Mouse (Mus musculus) CD4-positive, CD25-positive, alpha-beta regulatory T cell, adult 4 months (primary cell): ENCODE data around the gene Cytip. TPM values are rescaled to one million over a fixed set of nuclear protein-coding genes. Genes with fewer than 3 reads are reported as not detected.
"Not testable (repeated sequence)": the region's sequence is repeated elsewhere in the genome, so short reads cannot be mapped to it uniquely, and the experiment has no call there.

Source experiments
- ATAC-seq: one replicate; pipeline ENCODE4 v1.8.0; 2017
- polyA plus RNA-seq, 2 experiments: library from polyadenylated mRNA; unstranded; fragments of 100-300 nt; shearing (Covaris generic); gene quantifications; one replicate each; pipeline ENCODE4 v1.2.1; 2017

Cytip gene
- polyA plus RNA-seq, 2 experiments from 2014 or later: 430 to 456 TPM

DNA sequence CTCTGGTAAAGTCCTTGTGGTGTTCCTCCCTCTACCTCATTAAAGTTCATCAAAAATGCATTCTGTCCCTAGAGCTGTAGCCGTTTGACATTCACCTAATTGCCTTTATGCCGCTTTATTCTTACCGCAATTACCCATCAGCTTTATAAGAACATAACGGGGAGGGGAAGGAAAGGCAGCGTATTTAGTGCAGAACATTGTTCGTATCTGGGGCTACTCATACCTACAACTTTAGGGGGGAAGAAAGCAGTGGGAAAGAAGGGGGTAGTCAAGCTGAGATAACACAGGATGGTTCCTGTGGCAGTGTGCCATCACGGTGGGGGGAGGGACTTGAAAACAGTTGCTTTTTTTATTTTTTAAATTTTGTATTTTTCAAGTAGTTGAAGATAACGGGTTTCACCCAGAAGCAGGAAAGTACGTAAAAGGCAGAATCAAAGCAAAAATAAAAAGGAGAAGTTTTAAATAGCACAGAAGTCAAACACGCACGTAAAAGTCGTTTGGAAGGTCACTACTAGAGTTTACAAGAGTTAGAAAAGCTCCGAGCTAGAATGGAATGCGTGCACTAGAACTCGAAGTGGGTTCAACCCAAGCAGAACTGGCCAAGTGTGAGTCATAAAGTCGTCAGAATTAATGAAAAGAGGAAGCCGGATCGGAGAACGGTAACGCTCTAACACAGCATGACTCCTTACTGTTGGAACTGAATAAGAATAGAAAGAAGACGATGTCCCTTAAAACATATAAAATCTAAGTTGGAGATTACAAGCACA is 34.6 kb downstream of the Cytip start:
- ATAC-seq: peak; percentile 15

DNA sequence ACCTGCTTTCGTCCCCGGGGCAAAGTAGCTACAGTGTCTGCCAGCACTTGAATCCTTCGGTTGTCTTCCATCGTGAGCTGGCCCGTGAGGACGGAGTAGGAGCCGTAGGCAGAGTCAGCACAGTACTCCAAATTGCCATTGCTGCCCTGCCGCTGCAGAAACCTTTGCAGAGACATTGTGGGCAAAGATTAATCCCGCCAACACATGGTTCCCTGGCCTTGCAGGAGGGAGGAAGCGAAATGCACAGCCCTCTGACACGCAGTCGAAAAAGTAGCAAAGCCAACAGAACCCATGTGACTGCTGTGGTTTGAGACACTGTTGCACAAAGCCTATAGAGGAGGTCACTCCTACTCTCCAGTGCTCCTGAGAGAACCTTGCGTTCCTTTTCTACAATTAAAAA is 35.5 kb downstream of the Cytip start:
- peak; percentile 15 for ATAC-seq

DNA sequence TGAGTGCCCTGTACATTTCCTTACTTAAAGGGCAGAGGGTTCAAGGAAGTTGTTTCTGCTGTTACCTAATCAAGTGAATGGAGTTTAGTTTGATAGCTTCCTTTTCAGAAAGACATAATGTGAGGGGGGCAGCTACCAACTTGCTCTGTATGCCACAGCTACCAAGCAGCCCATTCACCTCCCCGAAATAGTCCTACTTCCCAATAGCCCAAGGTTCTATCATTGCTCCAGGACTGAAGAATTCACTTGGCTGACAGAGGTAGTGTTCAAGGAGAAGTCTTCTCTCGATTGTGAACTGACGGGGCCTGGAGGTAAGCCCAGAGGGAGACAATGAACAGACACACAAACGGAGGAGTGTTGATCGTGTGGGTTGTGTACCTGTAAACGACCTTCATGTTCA is 36.2 kb downstream of the Cytip start:
- ATAC-seq: no peak

GRCm38 (mm10) chr2:58158539-58158938 is 36.8 kb downstream of the Cytip start:
- no peak for ATAC-seq

GRCm38 (mm10) chr2:58158107-58158506 is 37.2 kb downstream of the Cytip start:
- no peak for ATAC-seq

DNA sequence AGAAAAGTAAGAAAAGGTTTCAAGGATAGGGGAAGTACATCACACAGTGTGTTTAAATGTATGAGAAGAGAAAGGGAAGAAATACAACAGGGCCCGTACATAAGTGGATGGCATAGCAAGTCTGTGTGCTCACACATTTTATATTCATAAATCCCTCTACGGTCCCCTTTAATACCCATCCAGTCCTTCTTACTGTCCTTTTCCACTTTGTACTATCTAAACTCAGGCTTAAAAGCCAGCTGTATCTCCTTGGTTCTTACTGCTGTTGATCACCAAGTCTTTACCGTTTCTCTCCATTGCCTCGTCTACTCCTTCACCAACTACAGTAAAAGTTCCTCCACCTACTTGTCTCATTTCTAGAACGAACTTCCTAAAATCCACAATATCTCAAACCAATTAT is 37.9 kb downstream of the Cytip start:
- no peak for ATAC-seq

- ATAC-seq: peak; percentile 64
Observed at GRCm38 (mm10) chr2:58156495-58157392, 38.6 kb downstream of the Cytip start.

- ATAC-seq: peak; percentile 3
Observed at GRCm38 (mm10) chr2:58156108-58156415, 39.3 kb downstream of the Cytip start.

DNA sequence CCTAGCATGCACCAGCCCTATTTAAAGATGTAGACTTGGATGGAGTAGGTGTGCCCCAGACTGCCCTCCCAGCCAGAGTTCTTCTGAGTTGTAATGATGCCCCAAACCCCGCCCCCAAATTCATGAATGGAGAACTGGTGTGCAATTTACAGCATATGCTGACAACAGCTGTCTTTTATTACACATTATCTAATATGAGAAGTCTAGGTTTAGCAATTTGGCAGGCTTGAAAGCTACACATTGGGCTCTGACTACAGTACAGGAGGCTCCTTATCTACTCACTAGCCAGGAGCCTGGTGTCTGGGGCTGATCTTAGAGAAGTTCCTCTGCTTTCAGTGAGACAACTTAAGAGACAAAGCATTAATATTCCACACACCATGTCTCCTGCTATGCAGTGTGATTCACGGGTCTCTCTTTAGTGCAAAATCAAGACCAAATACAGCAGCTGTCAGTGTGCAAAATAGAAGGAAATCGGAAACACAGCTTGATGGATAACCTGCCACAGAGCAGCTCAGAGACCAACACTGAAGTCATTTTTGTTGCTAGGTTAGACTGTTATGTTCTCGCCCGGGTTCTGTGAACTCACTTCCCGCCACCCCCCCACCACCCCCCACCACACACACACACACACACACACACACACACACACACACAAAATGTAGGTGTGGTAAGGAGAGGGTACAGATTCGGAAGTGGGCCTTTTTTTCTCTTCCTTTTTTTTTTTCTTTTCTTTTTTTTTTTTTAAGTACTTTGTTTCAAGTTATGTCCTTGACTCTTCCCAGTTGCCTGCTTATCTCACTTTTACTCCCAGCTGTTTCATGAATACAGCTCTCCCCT is 39.8 kb downstream of the Cytip start:
- ATAC-seq: peak; percentile 13

DNA sequence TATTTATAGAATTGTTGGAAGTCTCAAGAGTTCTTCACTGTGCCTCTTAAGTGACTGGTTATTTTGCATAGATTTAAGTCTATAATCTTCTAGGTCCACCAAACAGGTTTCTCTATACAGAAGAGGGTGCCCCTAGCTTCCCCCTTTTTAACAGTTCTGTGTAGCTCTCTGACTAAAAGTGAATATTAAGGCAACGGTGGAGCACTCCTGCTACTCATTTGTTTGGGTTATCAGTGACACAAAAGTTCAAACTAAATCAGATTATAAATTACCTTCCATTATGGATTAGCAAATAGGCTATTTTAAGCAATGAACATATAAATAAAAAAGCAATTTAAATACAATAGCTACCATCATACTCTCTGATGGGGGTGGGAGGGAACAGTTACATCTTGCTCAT is 40.8 kb downstream of the Cytip start:
- no peak for ATAC-seq

DNA sequence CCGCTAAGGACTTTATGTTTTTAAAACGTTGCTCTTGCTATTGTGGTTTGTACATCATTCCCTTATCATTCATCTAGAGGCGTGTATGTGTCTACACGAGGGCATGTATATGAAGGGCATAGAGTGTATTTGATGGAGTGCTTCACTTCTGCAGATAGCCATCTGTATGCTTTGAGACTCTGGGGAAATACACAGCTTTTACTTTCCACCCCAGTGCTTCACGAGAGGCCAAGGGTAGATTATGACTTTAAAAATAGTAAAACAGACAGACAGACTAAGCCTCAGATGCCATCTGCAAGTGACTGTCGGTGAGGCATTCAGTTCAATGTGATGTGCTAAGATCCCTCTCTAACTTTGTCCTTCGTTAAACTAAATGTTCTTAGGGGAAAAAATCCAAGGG is 41.6 kb downstream of the Cytip start:
- peak; percentile 22 for ATAC-seq

- ATAC-seq: peak; percentile 13
Observed at GRCm38 (mm10) chr2:58149983-58150405, 45.3 kb downstream of the Cytip start.

- ATAC-seq: no peak
Observed at GRCm38 (mm10) chr2:58146572-58146971, 48.8 kb downstream of the Cytip start.

DNA sequence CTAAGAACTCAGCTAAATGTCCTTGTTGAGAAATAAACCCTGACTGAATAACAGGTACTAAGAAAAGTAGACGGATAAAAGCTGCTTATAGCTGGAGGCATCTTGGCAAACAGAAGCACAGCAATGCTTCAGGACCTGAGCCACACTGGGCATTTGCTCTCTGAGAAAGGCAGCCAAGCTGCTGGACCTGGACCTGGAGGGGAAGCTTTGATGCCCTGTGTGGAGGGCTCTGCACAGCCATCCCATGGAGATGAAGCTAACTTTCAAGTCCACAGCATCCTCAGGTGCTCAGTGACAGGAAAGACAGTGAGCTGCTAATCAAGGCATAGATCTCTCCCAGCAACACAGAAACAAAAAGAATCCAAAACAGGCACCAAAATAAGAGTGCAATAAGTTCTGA is 54.8 kb downstream of the Cytip start:
- no peak for ATAC-seq

DNA sequence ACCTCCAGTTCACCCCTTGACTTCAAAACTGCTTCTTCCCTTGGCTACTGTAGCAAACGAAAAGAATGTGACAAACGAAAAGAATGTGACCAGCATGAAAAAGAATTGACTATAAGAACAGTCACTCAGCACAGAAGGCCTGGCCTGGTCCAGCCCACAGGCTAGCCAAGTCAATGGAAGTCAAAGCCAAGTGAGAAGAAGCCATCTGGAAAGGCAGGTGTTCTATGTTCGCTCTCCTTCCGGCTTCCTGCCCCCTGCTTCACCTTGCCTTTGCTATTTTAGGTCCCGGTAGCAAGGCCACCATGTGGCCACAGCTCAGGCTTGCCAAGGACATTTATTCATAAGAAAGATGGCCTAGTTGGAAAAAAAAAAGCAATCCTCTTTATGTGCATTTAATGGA is 56.7 kb downstream of the Cytip start:
- ATAC-seq: peak; percentile 16

DNA sequence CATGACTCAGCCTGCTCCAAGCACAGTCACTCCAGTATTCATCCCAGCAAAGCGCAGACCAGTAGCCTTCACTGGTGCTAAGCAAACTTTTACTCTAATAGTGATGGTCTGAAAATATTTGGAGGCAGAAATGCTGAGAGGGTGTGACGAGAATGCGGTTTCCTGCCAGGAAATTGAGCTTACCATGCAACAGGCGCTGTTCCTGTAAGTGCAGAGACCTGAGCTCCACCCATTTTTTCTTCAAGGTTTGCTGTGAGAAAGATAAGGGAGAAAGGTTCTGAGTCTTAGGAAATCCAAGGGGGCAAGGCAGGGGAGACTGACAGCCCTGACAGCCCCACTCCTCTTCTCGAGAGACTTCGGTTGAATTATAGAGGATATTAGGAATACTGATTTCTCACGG is 57.7 kb downstream of the Cytip start:
- peak; percentile 69 for ATAC-seq

GRCm38 (mm10) chr2:58136526-58136925 is 58.8 kb downstream of the Cytip start:
- no peak for ATAC-seq

GRCm38 (mm10) chr2:58135061-58135463 is 60.3 kb downstream of the Cytip start:
- ATAC-seq: peak; percentile 55

DNA sequence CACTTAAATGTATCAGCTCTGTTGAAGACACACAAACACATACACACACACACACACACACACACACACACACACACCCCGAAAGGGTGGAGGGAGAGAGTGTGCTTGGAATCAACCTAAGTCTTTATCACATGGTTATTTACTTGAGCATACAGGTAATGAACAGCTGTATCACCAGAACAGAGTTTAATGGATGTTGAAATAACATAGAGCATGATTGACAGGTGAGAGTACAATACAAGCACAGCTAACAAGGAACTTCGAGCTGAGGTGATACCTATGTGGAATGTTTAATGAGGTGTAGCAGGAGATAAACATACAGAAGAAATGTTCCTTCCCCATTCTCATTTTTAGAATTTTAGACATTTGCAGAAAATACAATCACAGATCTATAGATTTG is 62.7 kb downstream of the Cytip start:
- ATAC-seq: no peak

GRCm38 (mm10) chr2:58129903-58130302 is 65.4 kb downstream of the Cytip start:
- peak; percentile 69 for ATAC-seq

DNA sequence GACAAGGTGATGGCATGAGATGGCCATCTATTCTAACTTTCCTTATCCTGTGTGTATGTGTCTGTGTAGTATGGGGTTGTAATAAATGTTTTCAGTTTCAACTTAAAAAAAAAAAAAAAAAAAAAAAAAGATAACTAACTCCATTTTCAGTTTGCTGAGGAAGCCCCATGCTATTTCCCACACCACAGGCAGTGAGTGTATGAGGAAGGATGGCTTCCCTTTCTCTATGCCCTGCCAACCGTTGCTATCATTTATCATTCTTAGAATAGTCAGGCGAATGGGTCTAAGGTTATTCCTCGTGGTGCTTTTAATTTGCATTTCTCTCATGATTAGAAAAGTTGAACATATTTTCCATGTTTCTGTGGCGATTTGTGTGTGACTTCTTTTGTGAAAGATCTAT is 84.2 kb downstream of the Cytip start:
- peak; percentile 42 for ATAC-seq

DNA sequence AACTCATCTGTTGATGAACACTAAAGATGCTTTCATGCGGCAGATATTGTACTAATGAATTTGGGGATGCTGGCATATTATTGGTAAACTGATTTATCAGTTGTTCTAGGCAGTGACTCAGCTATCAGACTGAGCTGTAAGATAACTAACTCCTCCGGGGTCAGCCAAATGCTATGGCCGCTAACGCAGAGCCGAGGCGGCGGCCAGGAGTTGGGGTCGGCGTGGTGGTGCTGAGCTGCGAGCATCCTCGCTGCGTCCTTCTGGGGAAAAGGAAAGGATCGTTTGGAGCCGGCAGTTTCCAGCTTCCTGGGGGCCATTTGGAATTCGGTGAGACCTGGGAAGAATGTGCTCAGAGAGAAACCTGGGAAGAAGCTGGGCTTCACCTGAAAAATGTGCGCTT is 87.4 kb downstream of the Cytip start:
- not testable (repeated sequence) for ATAC-seq

- peak; percentile 91 for ATAC-seq
Observed at GRCm38 (mm10) chr2:58107046-58107445, 88.3 kb downstream of the Cytip start.
